In genomic region chr12:41041737-41042136, GRCm38 (mm10) we compare ENCODE assay signal across 26 mouse cellular contexts. TPM values are rescaled to one million over a fixed set of nuclear protein-coding genes. Genes with fewer than 3 reads are reported as not detected.
DNase-seq lines count a peak whose midpoint lies in the region; ATAC-seq and TF ChIP-seq lines count a peak whose summit lies in the region.
"Had no signal": no experiment of that assay in that cellular context is flagged by ENCODE, and none has a peak within 500 bp of the region (broad histone marks: within the 10 kb centered on the region; RNA-seq: fewer than 3 reads in every experiment).

No protein-coding gene starts in this region.

- TF ChIP-seq RAD21 in MEL (IDR thresholded peaks at IDR 0.05; ENCODE audit: low read depth, low read length) = no peak

- H3K27me3 ChIP-seq in MEL (ENCODE audit: control insufficient read depth in 1 of 2, insufficient read depth in 2 of 2, low read length in 2 of 2) = no peaks in the 10 kb centered on the region
- H3K27me3 ChIP-seq: embryonic facial prominence, embryonic 12.5 days; embryonic facial prominence, embryonic 15.5 days; heart, embryonic 12.5 days; heart, embryonic 15.5 days; Patski had no signal

- no peaks in the 10 kb centered on the region for H3K9me3 ChIP-seq in MEL (replicated peaks; ENCODE audit: insufficient read depth, low read length)
- H3K9me3 ChIP-seq: embryonic facial prominence, embryonic 12.5 days; embryonic facial prominence, embryonic 15.5 days; heart, embryonic 12.5 days; heart, embryonic 15.5 days had no signal

- TF ChIP-seq POLR2A in MEL (IDR thresholded peaks at IDR 0.05; ENCODE audit: control insufficient read depth in 1 of 2, insufficient read depth in 1 of 2, low read depth in 1 of 2, low read length in 2 of 2, poor library complexity in 1 of 2) = no peak

- no peak for TF ChIP-seq EP300 in MEL (IDR thresholded peaks at IDR 0.05; ENCODE audit: low read depth in 1 of 2, low read length in 2 of 2)

- H3K4me1 ChIP-seq in MEL (ENCODE audit: control insufficient read depth in 1 of 2, insufficient read depth in 2 of 2, low read length in 2 of 2) = no peaks in the 10 kb centered on the region
- H3K4me1 ChIP-seq: embryonic facial prominence, embryonic 12.5 days; embryonic facial prominence, embryonic 15.5 days; heart, embryonic 12.5 days; heart, embryonic 15.5 days had no signal

- no peak overlapping the region for H3K27ac ChIP-seq in MEL (ENCODE audit: control insufficient read depth, low read depth, low read length)
- H3K27ac ChIP-seq: embryonic facial prominence, embryonic 12.5 days; embryonic facial prominence, embryonic 15.5 days; heart, embryonic 15.5 days; hindbrain, embryonic 14.5 days; hindbrain, postnatal 0 days had no signal

- ATAC-seq in megakaryocyte progenitor cell, adult 5-6 weeks (replicated peaks; ENCODE audit: poor library complexity) = peak; percentile 48; the same call in 1 of the 2 replicates
- ATAC-seq: CD4-positive, CD25-positive, alpha-beta regulatory T cell, adult 4 months; forebrain, embryonic 14.5 days; forebrain, postnatal 0 days; hindbrain, postnatal 0 days; inflammation-experienced regulatory T-cells, adult 6 months; Patski had no signal

- TF ChIP-seq CTCF in MEL (IDR thresholded peaks at IDR 0.05 in 2 of 3, conservative IDR thresholded peaks at IDR 0.05 in 1 of 3; ENCODE audit: control insufficient read depth in 1 of 3, insufficient read depth in 1 of 3, low read depth in 2 of 3, low read length in 3 of 3, poor library complexity in 1 of 3, severe bottlenecking in 1 of 3) = no peak

- no peak overlapping the region for H3K4me3 ChIP-seq in MEL (ENCODE audit: control insufficient read depth in 1 of 2, insufficient read depth in 1 of 2, low read depth in 2 of 2, low read length in 2 of 2)
- H3K4me3 ChIP-seq: embryonic facial prominence, embryonic 12.5 days; embryonic facial prominence, embryonic 15.5 days; heart, embryonic 12.5 days; heart, embryonic 15.5 days had no signal

- H3K79me2 ChIP-seq in MEL (ENCODE audit: control insufficient read depth, insufficient read depth, low read length, poor library complexity) = no peaks in the 10 kb centered on the region

- H3K9ac ChIP-seq in MEL (ENCODE audit: control insufficient read depth, low read depth, low read length, poor library complexity, severe bottlenecking) = no peak overlapping the region
- H3K9ac ChIP-seq: embryonic facial prominence, embryonic 12.5 days; embryonic facial prominence, embryonic 15.5 days; forebrain, postnatal 0 days; heart, embryonic 12.5 days; heart, embryonic 15.5 days; hindbrain, embryonic 14.5 days had no signal

- DNase-seq in A20 (ENCODE audit: low read depth, low spot score) (peak; percentile 76), MEL (ENCODE audit: low read depth, low spot score) (peak; percentile 36)
- DNase-seq in right cerebral cortex, adult 18-20 months = no peak
- no peak for DNase-seq in ovary, adult 18-20 months (ENCODE audit: low spot score)
- DNase-seq in kidney, adult 8-10 months = no peak
- DNase-seq: adrenal gland, postnatal 10 days; adrenal gland, postnatal 36 days; cerebellum, adult 18-20 months; cerebellum, adult 9-10 months; cerebellum, postnatal 14 days; forebrain, postnatal 0 days; gastrocnemius, postnatal 25 days; heart, adult 18-20 months; heart, postnatal 10 days; heart, postnatal 36 days had no signal

- no peaks in the 10 kb centered on the region for H3K36me3 ChIP-seq in MEL (ENCODE audit: control insufficient read depth in 1 of 2, insufficient read depth in 2 of 2, low read length in 2 of 2)
- H3K36me3 ChIP-seq: embryonic facial prominence, embryonic 12.5 days; embryonic facial prominence, embryonic 15.5 days; heart, embryonic 12.5 days; heart, embryonic 15.5 days had no signal

TF ChIP-seq in MEL, 35 proteins besides CTCF, POLR2A, EP300 and RAD21:
- TF ChIP-seq MYB (IDR thresholded peaks at IDR 0.05; ENCODE audit: low read depth, low read length) (no peak), ZMIZ1 (IDR thresholded peaks at IDR 0.05; ENCODE audit: low read depth, low read length) (no peak), CHD2 (IDR thresholded peaks at IDR 0.05; ENCODE audit: low read length) (no peak), ZC3H11A (IDR thresholded peaks at IDR 0.05; ENCODE audit: low read depth, low read length) (no peak), HCFC1 (IDR thresholded peaks at IDR 0.05; ENCODE audit: low read depth, low read length) (no peak), RCOR1 (IDR thresholded peaks at IDR 0.05; ENCODE audit: low read depth, low read length) (no peak), POLR2AphosphoS5 (IDR thresholded peaks at IDR 0.05; ENCODE audit: borderline replicate concordance, low read depth, low read length) (no peak), USF1 (IDR thresholded peaks at IDR 0.05; ENCODE audit: low read depth, low read length) (no peak), MXI1 (IDR thresholded peaks at IDR 0.05; ENCODE audit: low read depth, low read length) (no peak), ZNF384 (IDR thresholded peaks at IDR 0.05; ENCODE audit: low read depth, low read length) (no peak), NRF1 (IDR thresholded peaks at IDR 0.05; ENCODE audit: insufficient read depth, low read depth, low read length, poor library complexity, severe bottlenecking) (no peak), SMC3 (IDR thresholded peaks at IDR 0.05; ENCODE audit: low read depth, low read length) (no peak)
TF ChIP-seq in MEL: peak in this region for 0.

RNA-seq across cellular contexts. Expression of gene Immp2l, which starts 17.8 kb away (rescaled TPM):
- 5.0 and 5.6 TPM in 2 replicates for total RNA-seq in MEL (2012; rRNA removed)
- polyA plus RNA-seq in MEL (2012; ENCODE audit: insufficient read depth in 1 of 2, insufficient read length in 2 of 2, low read depth in 1 of 2, low replicate concordance in 2 of 2, missing spikeins in 1 of 2) = 1 to 10 TPM in 1 of 2 experiments, not detected in 1; 4.0 TPM
- total RNA-seq in megakaryocyte progenitor cell, adult 5-6 weeks (2015) = 7.4 and 9.1 TPM in 2 replicates
- 2.9 and 5.7 TPM in 2 replicates for total RNA-seq in megakaryocyte progenitor cell, adult 5-6 weeks (2017)

Comparison
In these comparisons a context has a peak if more than half of its experiments do, and no peak if none do; other contexts are left out.
1. DNase-seq: peak in A20 (single experiment) and MEL (single experiment); none in right cerebral cortex, adult 18-20 months (single experiment), ovary, adult 18-20 months (single experiment) and kidney, adult 8-10 months (0 of 2).